Mouse (Mus musculus) hindbrain, postnatal 0 days (tissue): Measurements from ENCODE around the gene Ccdc71. TPM values are rescaled to one million over a fixed set of nuclear protein-coding genes. Genes with fewer than 3 reads are reported as not detected.

Source experiments
- ATAC-seq: fragments of 200-750 bp; cut with Nextera tagmentation; 2 replicates; pipeline ENCODE4 v1.8.0; 2017; ENCODE audit warnings: mild to moderate bottlenecking, moderate TSS enrichment, moderate library complexity
- DNase-seq: peaks from one replicate; pipeline ENCODE4 v3.0.0-alpha.2; 2015; ENCODE audit warnings: low spot score
- H3K27ac ChIP-seq: fragments of 300-500 bp; sonication (generic); 2 replicates; pipeline ENCODE4 v1.5.1; 2014; ENCODE audit warnings: mild to moderate bottlenecking
- H3K27me3 ChIP-seq: fragments of 300-500 bp; sonication (generic); 2 replicates; pipeline ENCODE4 v1.6.1; 2014; ENCODE audit warnings: low read length, mixed read lengths; ENCODE audit not compliant: insufficient read depth
- H3K36me3 ChIP-seq: fragments of 300-500 bp; sonication (generic); 2 replicates; pipeline ENCODE4 v1.6.1; 2014; ENCODE audit warnings: low read length, mixed read lengths; ENCODE audit not compliant: insufficient read depth
- H3K4me1 ChIP-seq: fragments of 300-500 bp; sonication (generic); 2 replicates; pipeline ENCODE4 v1.6.1; 2014; ENCODE audit warnings: antibody characterized with exemption, low read length, mixed read lengths; ENCODE audit not compliant: insufficient read depth
- H3K4me2 ChIP-seq: fragments of 300-500 bp; sonication (generic); 2 replicates; pipeline ENCODE4 v1.6.1; 2014; ENCODE audit warnings: low read depth, mild to moderate bottlenecking, low read length, moderate library complexity, mixed read lengths
- H3K4me3 ChIP-seq: fragments of 300-500 bp; sonication (generic); 2 replicates; pipeline ENCODE4 v1.5.1; 2014; ENCODE audit warnings: low read length
- H3K9ac ChIP-seq: fragments of 300-500 bp; sonication (generic); replicated peaks from 2 replicates; pipeline ENCODE4 v1.6.1; 2014; ENCODE audit warnings: mild to moderate bottlenecking, low read length, moderate library complexity, mixed read lengths
- H3K9me3 ChIP-seq: fragments of 300-500 bp; sonication (generic); 2 replicates; pipeline ENCODE4 v1.6.1; 2016; ENCODE audit warnings: low read length, mixed read lengths
- CTCF ChIP-seq: IDR thresholded peaks from 2 replicates; pipeline ENCODE4 v1.5.1; 2016; ENCODE audit warnings: antibody characterized with exemption, control low read depth, low read depth
- WGBS: fragments of 180-500 bp; shearing (Covaris S2); extraction: QIAGEN DNeasy Blood & Tissue Kit; methylation state at CpG from one replicate; pipeline ENCODE4 v1.1.7; 2014; 5-methylcytosine and 5-hydroxymethylcytosine counted together
- polyA plus RNA-seq: library from polyadenylated mRNA; unstranded; fragments of >200 nt; fragmentation: Nextera tagmentation; extraction: Ambion mirVana; gene quantifications from 2 replicates; pipeline ENCODE4 v1.2.1, GENCODE M21; 2015
- total RNA-seq: library from RNA; depleted of rRNA; stranded (reverse); fragments of >200 nt; gene quantifications from 2 replicates; pipeline ENCODE4 v1.2.3, GENCODE M21; 2014

The Ccdc71 gene
- total and polyA plus RNA-seq, 2 experiments from 2014 or later: 37.2 to 55.9 TPM

DNA sequence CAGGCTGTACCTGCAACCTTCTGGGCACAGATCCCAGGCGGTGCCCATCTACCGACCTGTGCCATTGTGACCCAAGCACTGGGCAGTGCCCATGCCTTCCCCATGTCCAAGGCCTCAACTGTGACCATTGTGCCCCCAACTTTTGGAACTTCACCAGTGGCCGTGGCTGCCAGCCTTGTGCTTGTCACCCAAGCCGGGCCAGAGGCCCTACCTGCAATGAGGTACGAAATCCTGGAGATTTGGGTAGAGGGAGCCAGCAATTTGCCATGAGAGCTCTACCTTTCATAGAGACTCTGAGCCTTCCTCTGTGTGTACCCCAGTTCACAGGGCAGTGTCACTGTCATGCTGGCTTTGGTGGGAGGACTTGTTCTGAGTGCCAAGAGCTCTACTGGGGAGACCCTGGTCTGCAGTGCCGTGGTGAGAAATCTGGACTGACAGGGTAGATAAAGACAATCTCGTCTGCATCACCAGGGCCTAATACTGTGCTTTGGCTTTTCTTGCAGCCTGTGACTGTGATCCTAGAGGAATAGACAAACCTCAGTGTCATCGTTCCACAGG, 26.7 kb downstream of the Ccdc71 start:
- TF ChIP-seq CTCF: no peak
- WGBS: 95% methylated on average over 8 of the region's 8 CpGs
- Histone ChIP-seq H3K4me2 (no peak overlapping the region), H3K36me3 (no peaks in the 10 kb centered on the region), H3K27me3 (no peaks in the 10 kb centered on the region), H3K9ac (no peak overlapping the region), H3K4me1 (peaks cover 10% of the 10 kb centered on the region), H3K4me3 (no peak overlapping the region), H3K9me3 (no peaks in the 10 kb centered on the region), H3K27ac (no peak overlapping the region)
- DNase-seq (no peak), ATAC-seq (no peak)

DNA sequence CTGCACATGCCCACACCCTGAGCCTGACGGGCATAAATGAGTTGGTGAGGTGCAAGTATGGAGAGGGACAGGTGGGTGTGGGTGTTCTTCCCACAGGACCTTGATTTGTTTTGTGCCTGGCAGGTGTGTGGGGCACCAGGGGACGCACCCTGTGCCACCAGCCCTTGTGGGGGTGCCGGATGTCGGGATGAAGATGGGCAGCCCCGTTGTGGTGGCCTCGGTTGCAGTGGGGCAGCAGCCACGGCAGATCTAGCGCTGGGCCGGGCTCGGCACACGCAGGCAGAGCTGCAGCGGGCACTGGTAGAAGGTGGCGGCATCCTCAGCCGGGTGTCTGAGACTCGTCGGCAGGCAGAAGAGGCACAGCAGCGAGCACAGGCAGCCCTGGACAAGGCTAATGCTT, 28.1 kb downstream of the Ccdc71 start:
- no peak for TF ChIP-seq CTCF
- no peak overlapping the region for H3K9ac ChIP-seq
- ATAC-seq: no peak
- no peak for DNase-seq
- no peak overlapping the region for H3K4me2 ChIP-seq
- no peak overlapping the region for H3K27ac ChIP-seq
- 96% methylated on average over 17 of the region's 17 CpGs for WGBS
- no peaks in the 10 kb centered on the region for H3K27me3 ChIP-seq
- H3K9me3 ChIP-seq: no peaks in the 10 kb centered on the region
- H3K36me3 ChIP-seq: peaks cover 10% of the 10 kb centered on the region
- peaks cover 16% of the 10 kb centered on the region for H3K4me1 ChIP-seq
- H3K4me3 ChIP-seq: no peak overlapping the region

DNA sequence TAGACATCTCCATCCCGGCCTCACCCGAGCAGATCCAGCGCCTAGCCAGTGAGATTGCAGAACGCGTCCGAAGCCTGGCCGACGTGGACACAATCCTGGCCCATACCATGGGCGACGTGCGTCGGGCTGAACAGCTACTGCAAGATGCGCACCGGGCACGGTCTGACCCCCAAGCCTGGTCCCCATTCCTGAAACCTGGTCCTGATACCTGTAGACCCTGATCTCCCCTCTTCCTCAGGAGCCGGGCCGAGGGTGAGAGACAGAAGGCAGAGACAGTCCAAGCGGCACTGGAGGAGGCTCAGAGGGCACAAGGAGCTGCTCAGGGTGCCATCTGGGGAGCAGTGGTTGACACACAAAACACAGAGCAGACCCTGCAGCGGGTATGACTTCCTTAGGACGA, 28.9 kb downstream of the Ccdc71 start:
- peaks cover 18% of the 10 kb centered on the region for H3K36me3 ChIP-seq
- peaks cover 16% of the 10 kb centered on the region for H3K4me1 ChIP-seq
- H3K27ac ChIP-seq: peak overlapping the region; percentile 97; the same call in 1 of the 2 replicates
- no peak overlapping the region for H3K4me2 ChIP-seq
- no peak for DNase-seq
- ATAC-seq: no peak
- 96% methylated on average over 20 of the region's 20 CpGs for WGBS
- H3K9me3 ChIP-seq: no peaks in the 10 kb centered on the region
- no peak overlapping the region for H3K4me3 ChIP-seq
- no peak for TF ChIP-seq CTCF
- no peak overlapping the region for H3K9ac ChIP-seq
- H3K27me3 ChIP-seq: no peaks in the 10 kb centered on the region

GRCm38 (mm10) chr9:108489702-108490558, 29.6 kb downstream of the Ccdc71 start:
- Histone ChIP-seq H3K27me3 (no peaks in the 10 kb centered on the region), H3K36me3 (peaks cover 25% of the 10 kb centered on the region), H3K9me3 (no peaks in the 10 kb centered on the region), H3K27ac (peak overlapping the region; percentile 97), H3K9ac (peak overlapping the region; percentile 96), H3K4me1 (peaks cover 16% of the 10 kb centered on the region), H3K4me2 (peak overlapping the region; percentile 76), H3K4me3 (peak overlapping the region; percentile 95)
- 56% methylated on average over 26 of the region's 26 CpGs for WGBS
- ATAC-seq (no peak), DNase-seq (no peak)
- TF ChIP-seq CTCF: peak; percentile 4; the same call in 1 of the 2 replicates

DNA sequence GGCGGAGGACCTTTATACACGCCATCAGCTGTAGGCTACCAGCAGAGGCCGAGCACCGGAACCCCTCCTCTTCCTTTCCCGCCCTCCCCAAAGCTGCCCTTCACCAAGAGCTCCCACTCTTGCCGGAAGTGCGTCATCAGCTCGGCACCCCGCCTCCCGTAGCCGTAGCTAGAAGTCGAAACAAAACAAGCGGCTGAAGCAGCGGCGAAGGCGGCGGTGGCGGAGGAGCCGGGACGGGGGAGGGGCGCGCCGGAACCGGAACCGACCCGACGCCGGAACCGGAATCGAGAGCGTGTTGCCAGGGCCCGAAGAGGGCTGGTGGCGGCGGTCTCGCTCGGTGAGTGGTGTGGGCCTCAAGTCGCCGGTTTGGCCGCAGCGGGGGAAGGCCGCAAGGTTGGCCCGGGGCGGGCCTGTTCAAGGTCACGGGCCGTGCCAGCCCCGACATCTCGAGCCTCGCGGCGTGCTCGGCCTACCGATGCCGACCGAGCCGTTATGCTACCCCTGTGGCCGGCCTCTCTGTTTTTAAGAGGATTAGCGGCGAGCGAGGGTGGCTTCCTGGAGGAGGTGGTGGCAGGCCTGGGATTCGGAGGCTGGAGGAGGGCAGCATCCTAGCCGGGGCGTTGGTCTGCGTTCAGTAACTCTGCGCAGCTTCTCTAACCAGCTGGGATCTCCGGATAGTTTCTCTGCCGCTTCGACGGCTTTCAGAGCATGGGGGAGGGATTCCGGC, 30.4 kb downstream of the Ccdc71 start, which contains the start of gene Usp19:
Gene Usp19, plus strand, starts transcription at position 44 of the 727 bp plus-strand sequence.
- DNase-seq: peak; percentile 98
- peak within 1 kb of the TSS; percentile 76 for H3K4me2 ChIP-seq
- no peaks in the 10 kb centered on the region for H3K27me3 ChIP-seq
- H3K27ac ChIP-seq: peak within 1 kb of the TSS; percentile 97
- peak within 1 kb of the TSS; percentile 95 for H3K4me3 ChIP-seq
- H3K9ac ChIP-seq: peak within 1 kb of the TSS; percentile 96
- no peaks in the 10 kb centered on the region for H3K9me3 ChIP-seq
- ATAC-seq: peak; percentile 96
- TF ChIP-seq CTCF: no peak; the same call in 1 of the 2 replicates
- H3K4me1 ChIP-seq: peaks cover 16% of the 10 kb centered on the region
- peaks cover 31% of the 10 kb centered on the region for H3K36me3 ChIP-seq
- WGBS: under 1% methylated on average over 69 of the region's 69 CpGs

DNA sequence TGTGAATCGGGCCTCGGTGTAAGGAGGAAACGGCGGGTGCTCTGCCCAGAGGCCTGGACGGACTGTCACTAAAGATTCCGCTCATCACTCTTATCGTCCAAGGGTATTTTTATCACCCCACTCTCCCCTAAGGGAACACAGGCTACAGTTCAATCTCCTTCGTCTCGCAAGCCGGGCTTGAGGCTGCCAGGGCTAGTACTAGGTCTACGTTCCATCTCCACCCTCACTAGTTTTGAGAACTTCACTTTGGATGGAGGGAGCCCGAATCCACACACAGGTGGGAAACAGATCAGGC, 30.9 kb downstream of the Ccdc71 start:
- Histone ChIP-seq H3K27me3 (no peaks in the 10 kb centered on the region), H3K4me3 (peak overlapping the region; percentile 95), H3K27ac (peak overlapping the region; percentile 97), H3K4me2 (peak overlapping the region; percentile 76), H3K9me3 (no peaks in the 10 kb centered on the region), H3K9ac (peak overlapping the region; percentile 96), H3K36me3 (peaks cover 36% of the 10 kb centered on the region), H3K4me1 (peaks cover 16% of the 10 kb centered on the region)
- WGBS: 8% methylated on average over 12 of the region's 12 CpGs
- TF ChIP-seq CTCF: no peak
- ATAC-seq (no peak), DNase-seq (no peak)
